Mouse (Mus musculus): ENCODE data around the gene Ick. TPM values are rescaled to one million over a fixed set of nuclear protein-coding genes. Genes with fewer than 3 reads are reported as not detected.

Gene Ick
- polyA plus RNA-seq, 1 experiment from 2014 or later, result 15.8 TPM

- peak overlapping the region; percentile 53 for H3K4me3 ChIP-seq
- no peaks in the 10 kb centered on the region for H3K9me3 ChIP-seq (replicated peaks)
- H3K27ac ChIP-seq (ENCODE audit: poor library complexity, severe bottlenecking), result no peak overlapping the region
- H3K4me2 ChIP-seq, result peak overlapping the region; percentile 89
- ATAC-seq (ENCODE audit: insufficient number of reproducible peaks, low FRiP score), result 0 out of 2 replicates have a peak, but pooled peaks have one; percentile 30
- H3K9ac ChIP-seq, result peak overlapping the region; percentile 59
- peaks cover 44% of the 10 kb centered on the region for H3K4me1 ChIP-seq (replicated peaks)
- WGBS, result 3% methylated on average over 19 of the region's 19 CpGs
- H3K36me3 ChIP-seq, result no peaks in the 10 kb centered on the region
- H3K27me3 ChIP-seq (replicated peaks), result no peaks in the 10 kb centered on the region
Observed at GRCm38 (mm10) chr9:78190651-78191634, 82.0 kb downstream of the Ick start.

- Histone ChIP-seq H3K4me1 (replicated peaks) (peaks cover 44% of the 10 kb centered on the region), H3K9ac (peak overlapping the region; percentile 58), H3K4me2 (peak overlapping the region; percentile 89), H3K27me3 (replicated peaks) (no peaks in the 10 kb centered on the region), H3K4me3 (peak overlapping the region; percentile 53), H3K36me3 (no peaks in the 10 kb centered on the region), H3K9me3 (replicated peaks) (no peaks in the 10 kb centered on the region), H3K27ac (ENCODE audit: poor library complexity, severe bottlenecking) (0 out of 2 replicates have a peak overlapping the region, but pooled peaks have one; percentile 49)
- under 1% methylated on average over 18 of the region's 18 CpGs for WGBS
- ATAC-seq (ENCODE audit: insufficient number of reproducible peaks, low FRiP score), result peak; percentile 71
Observed at GRCm38 (mm10) chr9:78191736-78192135, 82.7 kb downstream of the Ick start.

GRCm38 (mm10) chr9:78193902-78194597, 85.1 kb downstream of the Ick start:
- H3K4me3 ChIP-seq, result no peak overlapping the region

GRCm38 (mm10) chr9:78195034-78195433, 86.0 kb downstream of the Ick start:
- no peak overlapping the region for H3K27ac ChIP-seq (ENCODE audit: poor library complexity, severe bottlenecking)
- no peak overlapping the region for H3K9ac ChIP-seq
- H3K4me2 ChIP-seq, result no peak overlapping the region
- ATAC-seq (ENCODE audit: insufficient number of reproducible peaks, low FRiP score), result no peak
- whole genome bisulfite sequencing, result 78% methylated on average over 11 of the region's 11 CpGs
- H3K9me3 ChIP-seq (replicated peaks), result no peaks in the 10 kb centered on the region
- no peak overlapping the region for H3K4me3 ChIP-seq
- H3K36me3 ChIP-seq, result peaks cover 2% of the 10 kb centered on the region; the same call in 1 of the 2 replicates
- no peaks in the 10 kb centered on the region for H3K27me3 ChIP-seq (replicated peaks)
- H3K4me1 ChIP-seq (replicated peaks), result peaks cover 35% of the 10 kb centered on the region

More at GRCm38 (mm10) chr9:78193902-78194597, 85.1 kb downstream of the Ick start:
- Histone ChIP-seq H3K4me1 (replicated peaks) (peaks cover 39% of the 10 kb centered on the region), H3K4me2 (no peak overlapping the region; the same call in 1 of the 2 replicates), H3K36me3 (no peaks in the 10 kb centered on the region), H3K9me3 (replicated peaks) (no peaks in the 10 kb centered on the region), H3K9ac (no peak overlapping the region), H3K27me3 (replicated peaks) (no peaks in the 10 kb centered on the region), H3K27ac (ENCODE audit: poor library complexity, severe bottlenecking) (no peak overlapping the region)
- ATAC-seq (ENCODE audit: insufficient number of reproducible peaks, low FRiP score), result no peak
- WGBS, result 49% methylated on average over 9 of the region's 9 CpGs

- Histone ChIP-seq H3K27ac (ENCODE audit: poor library complexity, severe bottlenecking) (no peak overlapping the region), H3K27me3 (replicated peaks) (no peaks in the 10 kb centered on the region), H3K9ac (no peak overlapping the region), H3K4me3 (no peak overlapping the region), H3K4me2 (no peak overlapping the region), H3K9me3 (replicated peaks) (no peaks in the 10 kb centered on the region), H3K36me3 (peaks cover 5% of the 10 kb centered on the region; the same call in 1 of the 2 replicates), H3K4me1 (replicated peaks) (peaks cover 16% of the 10 kb centered on the region)
- 89% methylated on average over 9 of the region's 9 CpGs for WGBS
- ATAC-seq (ENCODE audit: insufficient number of reproducible peaks, low FRiP score), result no peak
Observed at GRCm38 (mm10) chr9:78197801-78198200, 88.8 kb downstream of the Ick start.

GRCm38 (mm10) chr9:78204194-78204593, 95.2 kb downstream of the Ick start:
- peaks cover 24% of the 10 kb centered on the region for H3K36me3 ChIP-seq
- no peak for ATAC-seq (ENCODE audit: insufficient number of reproducible peaks, low FRiP score)
- WGBS, result 82% methylated on average over 6 of the region's 6 CpGs
- no peak overlapping the region for H3K4me3 ChIP-seq
- H3K9me3 ChIP-seq (replicated peaks), result no peaks in the 10 kb centered on the region
- H3K4me2 ChIP-seq, result no peak overlapping the region
- no peaks in the 10 kb centered on the region for H3K27me3 ChIP-seq (replicated peaks)
- H3K27ac ChIP-seq (ENCODE audit: poor library complexity, severe bottlenecking), result no peak overlapping the region
- H3K9ac ChIP-seq, result no peak overlapping the region
- no peaks in the 10 kb centered on the region; the same call in 1 of the 2 replicates for H3K4me1 ChIP-seq (replicated peaks)

- ATAC-seq (ENCODE audit: insufficient number of reproducible peaks, low FRiP score), result no peak
- H3K9me3 ChIP-seq (replicated peaks), result no peaks in the 10 kb centered on the region
- no peak overlapping the region for H3K4me2 ChIP-seq
- peaks cover 34% of the 10 kb centered on the region for H3K36me3 ChIP-seq
- H3K4me3 ChIP-seq, result no peak overlapping the region
- no peak overlapping the region for H3K27ac ChIP-seq (ENCODE audit: poor library complexity, severe bottlenecking)
- no peaks in the 10 kb centered on the region for H3K27me3 ChIP-seq (replicated peaks)
- 42% methylated on average over 4 of the region's 4 CpGs for WGBS
- H3K4me1 ChIP-seq (replicated peaks), result peaks cover 25% of the 10 kb centered on the region
- no peak overlapping the region for H3K9ac ChIP-seq
Observed at GRCm38 (mm10) chr9:78208956-78209355, 100.0 kb downstream of the Ick start.

- no peak overlapping the region for H3K9ac ChIP-seq
- peaks cover 26% of the 10 kb centered on the region for H3K4me1 ChIP-seq (replicated peaks)
- 86% methylated on average over 3 of the region's 3 CpGs for WGBS
- no peak for ATAC-seq (ENCODE audit: insufficient number of reproducible peaks, low FRiP score)
- peaks cover 28% of the 10 kb centered on the region; the same call in 1 of the 2 replicates for H3K36me3 ChIP-seq
- H3K27ac ChIP-seq (ENCODE audit: poor library complexity, severe bottlenecking), result no peak overlapping the region
- no peaks in the 10 kb centered on the region for H3K9me3 ChIP-seq (replicated peaks)
- H3K27me3 ChIP-seq (replicated peaks), result no peaks in the 10 kb centered on the region
- H3K4me3 ChIP-seq, result no peak overlapping the region
- H3K4me2 ChIP-seq, result no peak overlapping the region
Observed at GRCm38 (mm10) chr9:78210079-78210478, 101.1 kb downstream of the Ick start.

- Histone ChIP-seq H3K27me3 (replicated peaks) (no peaks in the 10 kb centered on the region), H3K4me3 (no peak overlapping the region), H3K9ac (no peak overlapping the region), H3K36me3 (peaks cover 20% of the 10 kb centered on the region; the same call in 1 of the 2 replicates), H3K9me3 (replicated peaks) (no peaks in the 10 kb centered on the region), H3K4me2 (no peak overlapping the region), H3K27ac (ENCODE audit: poor library complexity, severe bottlenecking) (no peak overlapping the region), H3K4me1 (replicated peaks) (peaks cover 26% of the 10 kb centered on the region)
- WGBS, result 85% methylated on average over 2 of the region's 2 CpGs
- ATAC-seq (ENCODE audit: insufficient number of reproducible peaks, low FRiP score), result no peak
Observed at GRCm38 (mm10) chr9:78210821-78211220, 101.8 kb downstream of the Ick start.

GRCm38 (mm10) chr9:78211521-78211920, 102.5 kb downstream of the Ick start:
- Histone ChIP-seq H3K27me3 (replicated peaks) (no peaks in the 10 kb centered on the region), H3K4me1 (replicated peaks) (peaks cover 26% of the 10 kb centered on the region), H3K4me3 (no peak overlapping the region), H3K36me3 (peaks cover 18% of the 10 kb centered on the region; the same call in 1 of the 2 replicates), H3K9ac (no peak overlapping the region), H3K9me3 (replicated peaks) (no peaks in the 10 kb centered on the region), H3K27ac (ENCODE audit: poor library complexity, severe bottlenecking) (peak overlapping the region; percentile 84), H3K4me2 (no peak overlapping the region)
- WGBS, result 88% methylated on average over 3 of the region's 3 CpGs
- ATAC-seq (ENCODE audit: insufficient number of reproducible peaks, low FRiP score), result no peak

Measured in heart, embryonic 12.5 days (tissue).